Mouse (Mus musculus) cortical plate, adult 2 months (tissue): ENCODE results near the gene Uqcc2.

Experiments used
- CTCF ChIP-seq: fragments of 200-500 bp; IDR thresholded peaks from 2 replicates; pipeline ENCODE4 v1.5.1; 2011; ENCODE audit warnings: mild to moderate bottlenecking, control low read depth, low read length; ENCODE audit not compliant: insufficient read depth; ENCODE audit errors: extremely low read depth
- POLR2A ChIP-seq: fragments of 200-500 bp; IDR thresholded peaks from 2 replicates; pipeline ENCODE4 v1.6.1; 2011; ENCODE audit warnings: mild to moderate bottlenecking, low read length, control low read depth; ENCODE audit not compliant: insufficient read depth; ENCODE audit errors: extremely low read depth

DNA sequence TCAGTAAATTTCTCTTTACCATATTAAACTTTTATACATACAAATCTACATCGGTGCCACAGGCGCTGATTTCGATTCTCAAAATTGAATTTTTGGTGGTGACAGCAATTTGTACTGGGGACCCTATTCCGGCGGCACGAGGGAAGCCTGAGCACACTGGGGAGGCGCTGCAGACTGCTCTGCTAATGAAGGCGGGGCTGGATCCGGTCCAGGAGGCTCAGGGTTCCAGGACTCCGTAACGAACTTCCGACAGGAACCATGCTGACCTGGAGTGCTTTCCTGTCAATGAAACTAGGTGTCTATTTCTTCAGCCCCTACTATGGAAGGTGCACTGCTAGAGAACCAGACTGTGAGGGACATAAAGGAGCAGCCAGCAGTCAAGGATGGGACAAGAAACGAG, 4.4 kb downstream of the Uqcc2 start:
- TF ChIP-seq POLR2A = no peak
- no peak for TF ChIP-seq CTCF
